Mouse (Mus musculus) thymus, postnatal 25 days (tissue): ENCODE results near the gene Nt5dc1.
A peak's percentile ranks its signal among the peaks of the same experiment; 100 is the strongest.
"Not testable (repeated sequence)": the region's sequence is repeated elsewhere in the genome, so short reads cannot be mapped to it uniquely, and the experiment has no call there.

Experiments used
- DNase-seq: peaks from one replicate; pipeline ENCODE4 v3.0.0; 2022

Nt5dc1 gene

DNA sequence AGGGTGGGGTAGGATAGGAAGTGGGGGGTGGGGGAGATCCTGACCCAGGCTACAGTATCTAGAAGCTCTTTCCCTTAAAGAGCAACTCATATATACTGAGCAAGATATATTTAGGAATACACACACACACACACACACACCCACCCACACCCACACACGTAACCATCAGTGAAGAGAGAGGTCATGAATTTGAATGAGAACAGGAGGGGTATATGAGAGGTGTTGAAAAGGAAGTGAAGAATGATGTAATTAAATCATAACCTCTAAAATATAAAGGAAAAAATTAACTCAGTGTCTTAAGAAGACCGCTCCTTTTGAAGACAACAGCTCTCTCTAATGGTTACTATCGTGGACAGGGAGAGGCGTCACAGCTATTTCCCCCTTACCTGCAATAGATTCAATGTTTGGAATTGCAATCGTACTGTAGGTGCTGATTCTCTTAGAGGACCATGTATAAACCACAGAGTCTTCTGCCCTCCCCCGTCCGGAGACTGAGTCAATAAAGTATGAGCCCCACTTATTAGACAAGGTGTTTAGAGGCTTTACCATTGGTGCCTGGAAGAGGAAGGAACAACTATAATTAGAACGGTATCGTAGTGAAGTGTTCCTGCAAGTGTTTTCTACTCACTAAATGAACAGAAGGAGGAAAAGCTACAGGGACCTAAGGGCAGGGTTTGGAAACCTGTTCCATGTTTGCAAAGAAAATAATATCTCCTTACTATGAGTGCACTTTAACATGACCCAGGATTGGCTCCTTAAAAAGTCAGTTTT lies 108.3 kb downstream of the Nt5dc1 start:
- DNase-seq, result no peak

DNA sequence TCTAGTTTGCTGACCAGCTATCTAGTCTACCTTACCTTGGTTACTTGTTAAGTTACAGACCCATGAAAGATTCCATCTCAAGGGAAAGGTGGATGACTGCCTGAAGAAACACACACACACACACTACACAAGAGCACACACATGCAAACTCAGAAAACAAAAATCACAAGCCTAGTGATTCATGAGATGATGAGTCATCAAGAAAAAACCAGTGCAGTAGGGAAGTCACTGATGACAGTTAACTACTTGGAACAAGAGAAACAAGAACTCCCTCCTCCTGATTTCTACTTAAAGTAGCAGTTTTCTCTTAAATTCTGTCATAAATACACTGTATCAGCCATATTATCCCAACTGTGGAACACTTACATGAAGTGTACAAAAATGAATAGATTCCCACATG lies 111.3 kb downstream of the Nt5dc1 start:
- no peak for DNase-seq

DNA sequence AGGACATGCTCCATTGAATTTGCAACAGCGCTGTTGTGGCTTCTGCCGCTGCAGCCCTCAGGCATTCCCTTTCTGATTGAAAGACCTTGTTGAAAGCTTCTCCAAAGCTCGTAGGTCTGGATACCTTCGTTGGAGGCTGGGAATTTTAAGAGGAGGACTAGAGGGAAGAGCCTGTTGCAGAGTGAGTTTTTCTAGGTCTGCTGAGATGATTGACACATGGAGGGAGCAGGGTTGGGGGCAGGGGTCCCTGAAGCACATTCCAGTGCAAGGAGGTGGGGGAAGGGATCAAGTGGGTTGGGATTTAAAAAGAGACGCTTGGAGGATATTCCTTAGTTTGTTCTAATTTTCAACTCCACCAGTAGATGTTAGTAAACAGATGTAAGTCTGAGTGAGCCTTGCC lies 118.0 kb downstream of the Nt5dc1 start:
- DNase-seq, result no peak

DNA sequence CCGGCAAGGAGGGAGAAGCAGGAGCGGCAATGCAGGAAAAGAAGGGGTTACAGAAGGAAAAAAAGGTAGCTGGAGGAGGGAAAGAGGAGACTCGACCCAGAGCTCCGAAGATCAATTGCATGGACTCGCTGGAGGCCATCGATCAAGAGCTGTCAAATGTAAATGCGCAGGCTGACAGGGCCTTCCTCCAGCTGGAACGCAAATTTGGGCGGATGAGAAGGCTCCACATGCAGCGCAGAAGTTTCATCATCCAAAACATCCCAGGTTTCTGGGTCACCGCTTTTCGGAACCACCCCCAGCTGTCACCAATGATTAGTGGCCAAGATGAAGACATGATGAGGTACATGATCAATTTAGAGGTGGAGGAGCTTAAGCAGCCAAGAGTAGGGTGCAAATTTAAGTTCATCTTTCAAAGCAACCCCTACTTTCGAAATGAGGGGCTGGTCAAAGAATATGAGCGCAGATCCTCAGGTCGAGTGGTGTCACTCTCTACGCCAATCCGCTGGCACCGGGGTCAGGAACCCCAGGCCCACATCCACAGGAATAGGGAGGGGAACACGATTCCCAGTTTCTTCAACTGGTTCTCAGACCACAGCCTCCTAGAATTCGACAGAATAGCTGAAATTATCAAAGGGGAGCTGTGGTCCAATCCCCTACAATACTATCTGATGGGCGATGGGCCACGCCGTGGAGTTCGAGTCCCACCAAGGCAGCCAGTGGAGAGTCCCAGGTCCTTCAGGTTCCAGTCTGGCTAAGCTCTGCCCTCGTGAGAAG lies 120.2 kb downstream of the Nt5dc1 start:
- DNase-seq, result no peak

DNA sequence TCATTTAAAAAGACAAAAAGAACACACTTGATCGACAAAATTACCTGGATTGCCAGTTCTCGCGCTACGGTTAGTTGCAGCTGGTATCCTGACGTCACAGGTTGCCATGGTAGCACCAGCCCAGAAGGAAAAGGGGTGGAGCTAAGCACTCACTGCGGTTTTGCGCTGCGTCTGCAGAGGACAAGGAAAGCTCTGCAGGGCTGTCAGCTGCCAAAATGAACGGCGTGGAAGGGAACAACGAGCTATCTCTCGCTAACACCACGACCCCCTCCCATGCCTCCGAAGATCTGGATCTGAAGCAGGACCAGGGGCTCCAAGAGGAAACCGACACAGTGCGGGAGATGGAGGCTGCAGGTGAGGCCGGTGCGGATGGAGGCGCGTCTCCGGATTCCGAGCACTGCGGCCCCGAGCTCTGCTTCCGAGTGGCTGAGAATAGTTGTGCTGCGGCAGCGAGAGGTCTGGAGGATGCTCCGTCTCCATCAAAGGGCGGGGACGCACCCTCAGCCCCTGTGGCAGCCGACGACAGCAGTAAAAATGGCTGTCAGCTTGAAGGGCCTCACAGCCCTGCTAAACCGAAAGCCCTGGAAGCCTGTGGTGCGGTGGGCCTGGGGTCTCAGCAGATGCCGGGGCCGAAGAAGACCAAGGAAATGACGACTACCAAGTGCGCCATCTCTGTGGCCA lies 120.9 kb downstream of the Nt5dc1 start, which contains the start of gene Tspyl4:
Gene Tspyl4, plus strand, starts transcription at position 144 of the 681 bp plus-strand sequence.
- peak; percentile 96 for DNase-seq

DNA sequence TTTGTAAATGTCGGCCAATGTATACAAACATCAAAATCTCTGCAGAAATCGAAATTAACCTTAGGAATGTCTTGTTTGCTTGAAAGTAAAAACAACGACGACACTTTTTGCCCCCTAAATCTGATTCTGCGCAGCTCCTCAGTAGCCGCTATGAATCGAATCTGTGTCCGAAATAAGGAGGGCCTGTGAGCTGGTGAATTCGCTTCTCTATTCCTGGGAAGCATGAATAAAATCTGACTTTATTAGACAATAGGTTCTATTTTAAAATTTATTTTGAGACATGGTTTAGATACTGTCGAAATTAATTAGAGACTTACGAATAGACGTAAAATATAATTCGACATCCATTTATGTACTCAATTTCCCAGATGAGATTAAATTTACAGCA lies 121.4 kb downstream of the Nt5dc1 start:
- no peak for DNase-seq

DNA sequence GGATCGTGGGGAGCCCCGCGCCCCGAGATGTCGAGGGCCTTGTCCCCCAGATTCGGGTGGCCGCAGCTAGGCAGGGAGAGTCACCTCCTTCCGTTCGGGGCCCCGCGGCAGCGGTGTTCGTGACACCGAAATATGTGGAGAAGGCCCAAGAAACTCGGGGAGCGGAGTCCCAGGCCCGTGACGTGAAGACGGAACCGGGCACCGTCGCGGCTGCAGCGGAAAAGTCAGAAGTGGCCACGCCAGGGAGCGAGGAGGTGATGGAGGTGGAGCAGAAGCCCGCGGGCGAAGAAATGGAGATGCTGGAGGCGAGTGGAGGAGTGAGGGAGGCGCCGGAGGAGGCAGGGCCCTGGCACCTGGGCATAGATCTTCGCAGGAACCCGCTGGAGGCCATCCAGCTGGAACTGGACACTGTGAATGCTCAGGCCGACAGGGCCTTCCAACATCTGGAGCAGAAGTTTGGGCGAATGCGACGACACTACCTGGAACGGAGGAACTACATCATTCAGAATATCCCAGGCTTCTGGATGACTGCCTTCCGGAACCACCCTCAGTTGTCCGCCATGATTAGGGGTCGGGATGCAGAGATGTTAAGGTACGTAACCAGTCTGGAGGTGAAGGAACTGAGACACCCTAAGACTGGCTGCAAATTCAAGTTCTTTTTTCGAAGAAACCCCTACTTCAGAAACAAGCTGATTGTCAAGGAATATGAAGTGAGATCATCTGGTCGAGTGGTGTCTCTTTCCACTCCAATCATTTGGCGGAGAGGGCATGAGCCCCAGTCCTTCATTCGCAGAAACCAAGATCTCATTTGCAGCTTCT lies 135.7 kb downstream of the Nt5dc1 start:
- no peak for DNase-seq

DNA sequence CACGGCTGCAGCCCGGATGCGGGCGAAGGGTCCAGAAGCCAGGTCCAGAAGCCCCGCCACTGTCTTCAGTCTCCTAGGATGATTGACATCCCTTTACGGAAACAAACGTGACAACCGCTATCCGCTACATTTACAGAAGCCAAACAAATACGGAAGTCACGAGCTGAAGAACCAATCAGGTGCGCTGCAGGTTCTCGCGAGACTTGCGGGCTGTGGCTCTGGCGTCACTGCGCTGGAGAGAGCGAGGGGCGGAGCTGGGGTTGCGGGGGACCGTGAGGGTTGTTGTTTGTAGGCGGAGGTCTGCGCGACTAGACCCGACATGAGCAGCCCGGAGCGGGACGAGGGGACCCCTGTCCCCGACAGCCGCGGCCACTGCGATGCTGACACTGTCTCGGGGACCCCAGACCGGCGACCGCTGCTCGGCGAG lies 136.4 kb downstream of the Nt5dc1 start, which contains the start of gene Tspyl1:
Gene Tspyl1, plus strand, starts transcription at position 229 of the 427 bp plus-strand sequence.
- peak; percentile 98 for DNase-seq

DNA sequence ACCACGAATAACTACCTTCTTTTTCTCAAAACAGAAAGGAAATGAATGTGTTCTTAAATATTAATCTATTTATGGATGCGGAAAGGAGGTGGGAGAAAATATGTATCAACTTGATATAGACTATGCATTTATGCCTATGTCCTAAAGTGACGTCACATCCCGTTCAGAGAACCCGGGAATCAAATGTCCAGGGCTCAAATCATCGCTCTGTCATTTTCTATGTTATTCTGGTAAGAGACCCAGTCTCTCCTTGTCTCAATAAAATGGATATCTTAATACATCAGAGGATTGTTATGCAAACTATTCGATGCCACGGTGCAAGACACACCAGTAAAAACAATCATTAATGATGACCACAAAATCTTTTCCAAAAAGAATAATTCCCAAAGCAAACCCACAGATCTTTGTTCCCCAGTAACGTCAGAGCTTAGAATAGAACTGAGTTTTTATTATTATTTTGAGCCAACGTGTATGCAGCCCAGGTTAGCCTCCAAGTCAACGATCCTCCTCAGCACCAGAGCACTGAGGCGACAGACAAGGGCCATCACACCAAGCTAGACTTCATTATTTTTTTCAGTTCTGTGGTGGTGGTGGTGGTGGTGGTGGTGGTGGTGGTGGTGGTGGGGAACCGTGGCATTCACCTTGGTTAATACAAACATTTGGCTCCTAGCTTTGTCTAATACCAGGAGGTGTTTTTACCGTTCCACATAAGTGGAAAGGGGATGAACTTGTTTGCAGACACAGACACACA lies 137.0 kb downstream of the Nt5dc1 start:
- DNase-seq, result peak; percentile 8

DNA sequence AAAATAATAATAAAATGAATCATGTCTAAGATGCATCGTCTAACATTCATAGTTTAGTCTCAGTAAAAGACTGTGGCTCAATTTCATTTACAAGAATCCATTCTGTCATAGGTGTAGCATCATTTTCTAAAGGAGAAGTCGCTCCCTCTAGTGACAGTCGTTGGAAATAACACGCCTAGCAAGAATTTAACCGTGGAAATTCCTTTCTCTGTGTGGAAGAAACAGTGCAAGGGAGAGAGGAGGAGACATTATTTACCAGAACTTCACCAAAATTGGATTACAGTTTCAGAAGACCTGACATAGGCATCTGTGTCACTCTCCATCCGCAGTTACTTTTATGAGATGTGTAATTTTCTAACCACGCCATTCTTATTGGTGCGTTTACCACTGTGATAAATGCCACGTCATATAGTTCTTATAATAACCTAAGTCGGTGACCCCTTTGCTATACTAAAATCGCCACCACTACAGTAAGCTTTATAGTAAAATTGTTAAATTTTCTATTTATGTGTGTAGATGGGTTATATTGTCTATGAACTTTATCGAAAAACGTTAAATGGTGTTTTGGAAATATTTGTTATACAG lies 137.7 kb downstream of the Nt5dc1 start:
- DNase-seq, result peak; percentile 44

DNA sequence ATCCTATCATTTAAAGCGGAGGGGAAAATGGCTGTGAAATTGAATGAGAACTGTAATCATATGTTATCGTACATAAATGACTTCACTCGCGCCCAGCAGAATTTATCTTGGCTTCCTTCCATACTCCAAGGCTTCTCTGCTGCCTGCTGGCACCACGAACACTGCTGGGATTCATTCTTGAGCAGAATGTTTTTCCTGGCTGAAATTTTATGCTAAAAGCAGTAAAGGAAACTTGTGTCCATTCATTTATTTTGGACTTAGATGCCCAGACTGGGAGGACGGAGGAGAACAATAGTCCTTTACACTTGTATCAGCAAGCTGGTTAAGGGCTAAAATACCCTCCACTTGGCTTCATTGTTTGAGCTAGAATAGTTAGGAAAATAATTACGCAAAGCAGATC lies 146.7 kb downstream of the Nt5dc1 start:
- DNase-seq, result no peak

DNA sequence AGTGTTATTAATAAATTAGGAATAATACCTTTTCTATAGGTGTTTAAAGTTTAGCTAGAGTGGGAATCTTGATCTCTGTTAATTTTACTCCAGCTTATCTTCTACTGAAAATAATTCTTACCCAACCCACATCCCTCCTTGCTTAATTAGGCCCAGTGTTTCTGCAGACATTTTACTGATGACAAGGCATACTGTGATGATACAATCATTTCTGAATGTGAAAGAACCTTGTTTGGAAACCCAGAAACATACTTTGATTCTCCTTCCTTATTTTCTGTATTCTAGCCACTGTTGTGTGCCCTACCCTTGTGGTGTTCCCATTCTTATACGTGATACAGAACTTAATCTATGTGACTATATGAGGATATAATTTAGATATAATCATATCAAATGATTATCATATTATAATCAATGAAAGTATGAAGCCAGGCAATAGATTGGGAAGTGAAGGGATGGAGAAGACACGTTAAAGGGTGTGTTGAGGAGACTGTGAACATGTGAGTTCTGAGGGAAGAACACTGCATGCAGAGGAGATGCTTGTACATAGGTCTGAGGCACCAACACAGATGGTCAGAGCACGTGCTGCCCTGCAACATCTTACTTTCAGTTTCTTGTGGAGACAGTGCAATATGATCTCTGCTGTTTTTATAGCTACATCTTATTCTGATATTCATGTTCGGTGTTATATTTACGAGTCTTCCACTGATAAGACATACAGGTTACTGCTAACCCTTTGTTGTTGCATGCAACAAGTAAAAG lies 150.9 kb downstream of the Nt5dc1 start:
- DNase-seq, result no peak

DNA sequence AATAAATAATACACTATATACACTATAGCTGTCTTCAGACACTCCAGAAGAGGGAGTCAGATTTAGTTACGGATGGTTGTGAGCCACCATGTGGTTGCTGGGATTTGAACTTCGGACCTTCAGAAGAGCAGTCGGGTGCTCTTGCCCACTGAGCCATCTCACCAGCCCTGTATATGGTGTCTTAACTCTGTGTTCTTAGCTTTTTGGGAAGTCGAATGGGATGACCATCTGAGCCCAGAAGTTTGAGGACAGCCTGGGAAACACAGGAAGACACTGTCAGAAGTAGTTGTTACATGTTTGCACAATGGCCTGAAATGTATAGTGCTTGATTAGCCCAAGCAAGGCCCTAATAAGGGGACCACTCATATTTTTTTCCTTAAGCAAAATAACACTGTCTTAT lies 153.2 kb downstream of the Nt5dc1 start:
- DNase-seq, result no peak

DNA sequence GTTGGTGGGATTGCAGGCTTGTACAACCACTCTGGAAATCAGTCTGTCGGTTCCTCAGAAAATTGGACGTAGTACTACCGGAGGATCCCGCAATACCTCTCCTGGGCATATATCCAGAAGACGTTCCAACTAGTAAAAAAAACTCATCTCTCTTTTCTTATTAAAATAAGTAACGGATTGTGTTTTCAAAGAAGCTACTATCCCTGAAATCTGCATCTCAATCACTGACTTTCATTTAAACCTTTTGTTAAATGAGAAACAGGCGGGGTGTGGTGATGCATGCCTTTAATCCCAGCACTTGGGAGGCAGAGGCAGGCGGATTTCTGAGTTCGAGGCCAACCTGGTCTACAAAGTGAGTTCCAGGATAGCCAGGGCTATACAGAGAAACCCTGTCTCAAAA lies 165.5 kb downstream of the Nt5dc1 start:
- DNase-seq, result not testable (repeated sequence)

DNA sequence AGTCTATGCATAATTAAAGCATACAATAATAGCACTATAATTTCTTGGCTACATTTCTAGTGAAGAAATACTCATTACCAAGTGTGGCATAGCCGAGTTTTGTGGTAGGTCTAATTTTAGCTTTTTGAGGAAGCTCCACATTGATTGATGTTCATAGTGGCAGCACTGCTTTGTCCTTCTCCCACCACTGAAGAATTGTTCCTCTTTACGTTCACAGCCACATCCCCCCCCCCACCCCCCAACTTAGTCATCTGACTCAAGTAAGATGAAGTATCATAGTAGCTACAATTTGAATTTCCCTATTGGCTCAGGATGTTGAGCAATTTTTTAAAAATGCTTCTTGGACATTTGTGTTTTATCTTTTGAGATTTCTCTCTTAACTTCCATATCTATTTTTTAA lies 168.8 kb downstream of the Nt5dc1 start:
- no peak for DNase-seq

DNA sequence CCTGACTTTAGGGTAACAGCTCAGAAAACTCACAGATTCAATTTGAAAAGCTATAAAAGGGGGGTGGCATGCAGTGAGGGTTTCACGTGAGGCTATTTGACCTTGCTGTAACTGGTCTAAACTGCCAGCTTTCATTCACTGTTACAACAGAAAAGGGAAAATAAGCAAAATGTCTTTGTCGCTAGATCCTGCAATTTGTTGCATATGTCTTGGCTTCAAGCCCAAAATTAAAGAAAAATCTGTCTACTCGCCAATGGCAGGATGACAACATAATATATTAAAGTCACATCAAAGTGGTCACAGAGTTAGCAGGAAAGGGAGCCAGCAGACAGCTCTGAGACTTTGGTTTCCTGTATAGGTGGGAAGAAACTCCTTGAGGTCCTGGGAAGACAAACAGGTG lies 170.6 kb downstream of the Nt5dc1 start:
- DNase-seq, result no peak

DNA sequence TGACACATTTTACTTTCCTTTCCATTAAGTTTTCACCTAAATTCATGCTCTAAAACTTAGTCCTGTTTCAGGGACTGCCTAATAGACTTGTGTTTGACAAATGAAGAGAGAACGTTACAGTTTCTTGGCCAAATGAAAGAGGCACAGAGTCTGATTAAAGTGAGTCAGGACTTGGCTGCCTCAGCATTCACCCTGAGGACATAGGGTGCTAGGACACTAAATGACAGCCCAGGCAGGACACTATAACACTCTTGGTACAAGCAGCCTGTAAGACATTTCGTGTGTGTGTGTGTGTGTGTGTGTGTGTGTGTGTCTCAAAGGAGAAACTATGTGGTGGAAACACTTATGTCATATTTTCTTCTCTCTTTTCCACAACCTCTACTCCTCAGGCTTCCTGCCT lies 172.2 kb downstream of the Nt5dc1 start:
- DNase-seq, result no peak

DNA sequence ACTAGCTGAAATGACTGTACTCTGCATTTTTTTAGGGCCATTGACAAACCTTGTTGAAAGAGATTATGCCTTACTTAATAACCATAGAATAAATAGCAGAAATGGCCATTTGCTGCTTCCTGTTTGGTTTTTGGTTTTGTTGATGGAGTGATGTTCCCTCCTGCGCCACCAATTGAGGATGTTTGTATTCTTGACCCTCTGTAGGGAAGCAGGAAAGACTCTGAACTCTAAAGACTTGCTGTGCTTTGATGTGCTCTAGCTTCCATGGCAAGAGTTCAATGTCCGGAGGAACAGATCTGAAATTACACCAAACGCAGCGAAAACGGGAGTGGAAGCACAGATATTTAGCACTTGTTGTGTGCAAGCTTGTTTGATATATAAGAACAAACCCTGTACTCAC lies 173.6 kb downstream of the Nt5dc1 start:
- DNase-seq, result no peak

DNA sequence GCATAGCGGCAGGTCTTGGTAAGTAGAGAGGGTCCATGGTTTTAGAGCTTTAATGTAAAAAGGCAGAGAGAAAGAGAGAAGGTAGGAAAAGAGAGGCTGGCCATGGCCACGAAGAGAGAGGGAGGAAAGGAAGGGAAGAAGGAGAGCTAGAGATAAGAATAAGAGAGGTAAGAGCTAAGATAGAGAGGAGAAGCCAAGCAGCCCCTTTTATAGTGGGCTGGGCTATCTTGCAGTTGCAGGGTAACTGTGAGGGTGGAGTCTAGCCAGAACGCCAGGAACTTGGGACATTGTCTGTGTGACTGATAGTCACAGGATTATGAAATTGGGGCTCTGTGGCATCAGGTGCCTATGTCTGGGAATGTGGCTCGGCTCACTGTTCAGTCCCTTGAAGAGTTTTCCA lies 179.8 kb downstream of the Nt5dc1 start:
- DNase-seq, result no peak
